Mouse (Mus musculus) spleen, postnatal 36 days (tissue): ENCODE measurements around the gene Gbx2.

Source experiments
- DNase-seq, 2 experiments: peaks; one replicate each; pipeline ENCODE4 v3.0.0; 2022; ENCODE audit warnings: low spot score in 2 of 2, mixed read lengths in 1 of 2

Gene Gbx2

GRCm38 (mm10) chr1:89935493-89936348 is 4.7 kb upstream of the Gbx2 start:
- DNase-seq = no peak

DNA sequence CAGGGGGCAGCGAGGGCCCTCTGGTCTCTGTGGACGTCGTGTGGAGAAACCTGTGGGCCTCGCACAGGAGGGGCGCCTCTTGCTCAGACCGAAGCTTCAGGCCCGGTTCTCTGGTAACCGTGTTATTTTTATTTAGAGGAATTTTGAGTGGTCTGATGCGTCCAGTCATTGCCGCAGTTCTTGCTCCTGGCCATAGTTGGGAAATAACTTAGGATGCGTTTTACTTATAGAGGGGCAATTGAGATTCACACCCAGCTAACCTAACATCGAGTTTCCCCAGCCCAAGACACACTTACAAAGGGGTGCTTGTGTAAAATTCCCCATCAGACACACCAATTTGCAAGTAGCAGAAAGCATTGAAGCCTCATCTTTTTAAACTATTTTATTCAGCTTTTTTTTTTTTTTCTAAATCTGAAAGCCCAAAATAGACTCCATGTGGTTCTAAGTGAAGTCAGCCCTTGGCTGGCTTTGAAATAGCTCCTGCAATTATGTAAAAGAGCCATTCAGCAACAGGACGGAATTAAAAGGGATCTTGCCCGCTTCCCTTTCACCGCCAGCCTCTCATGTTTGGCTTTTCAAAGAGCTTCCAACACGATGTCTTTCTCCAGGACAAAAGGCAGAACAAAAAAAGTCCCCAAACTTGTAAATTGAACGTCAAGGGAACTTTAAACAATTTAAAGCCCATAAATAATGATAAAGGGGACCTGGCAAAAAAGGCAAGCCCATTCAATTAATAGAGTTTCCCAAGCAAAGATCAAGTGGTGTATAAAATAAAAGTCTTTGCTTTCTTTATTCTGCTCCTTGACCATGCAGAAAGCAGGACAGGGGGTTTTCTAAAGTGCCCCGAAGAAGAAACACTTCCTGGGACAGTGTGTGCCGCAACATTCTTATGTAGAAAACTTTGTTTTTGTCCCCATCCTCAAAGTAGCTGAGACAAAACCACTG is 3.6 kb upstream of the Gbx2 start:
- DNase-seq = no peak

DNA sequence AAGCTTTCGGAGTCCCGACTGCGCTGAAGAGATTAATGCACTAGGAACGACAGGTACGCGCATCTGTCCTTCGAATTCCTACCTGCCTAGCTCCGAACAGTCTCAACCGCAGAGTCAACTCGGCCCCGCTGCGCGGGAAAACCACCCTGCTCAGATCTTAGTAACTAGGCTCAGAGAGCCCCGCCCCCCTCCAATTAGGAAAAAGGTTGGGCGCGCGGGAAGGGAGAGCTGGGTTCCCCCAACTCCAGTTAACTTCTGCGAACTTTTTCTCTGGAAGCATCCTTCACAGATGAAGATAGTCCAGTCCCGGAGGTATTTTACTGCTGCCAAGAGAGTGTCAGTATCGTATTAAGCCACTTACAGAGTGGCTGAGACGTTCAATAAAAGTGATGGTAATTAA is 2.8 kb upstream of the Gbx2 start:
- DNase-seq = no peak

GRCm38 (mm10) chr1:89933028-89933427 is 2.0 kb upstream of the Gbx2 start:
- DNase-seq = no peak

- DNase-seq = no peak
Measured at GRCm38 (mm10) chr1:89932616-89933015, 1.6 kb upstream of the Gbx2 start.

DNA sequence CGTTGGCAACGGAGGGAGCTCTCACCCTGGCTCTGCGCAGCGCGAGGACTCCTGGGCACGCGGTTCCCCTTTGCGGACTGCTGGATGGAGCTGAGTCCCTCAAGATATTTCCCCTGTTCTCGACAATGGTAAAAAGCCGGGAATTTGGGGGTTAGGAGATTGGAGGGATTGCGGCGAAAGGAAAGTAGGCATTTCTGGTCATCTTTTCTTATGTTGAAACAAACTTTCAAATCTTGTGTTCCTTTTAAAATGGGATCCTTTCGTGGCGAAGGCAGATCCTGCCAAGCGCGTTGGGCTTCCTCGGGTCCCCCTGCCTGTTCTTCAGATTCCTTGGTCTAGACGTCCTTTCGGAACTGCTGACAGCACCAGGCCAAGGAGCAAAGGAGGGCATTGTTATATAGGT is 1.0 kb upstream of the Gbx2 start:
- DNase-seq = no peak

DNA sequence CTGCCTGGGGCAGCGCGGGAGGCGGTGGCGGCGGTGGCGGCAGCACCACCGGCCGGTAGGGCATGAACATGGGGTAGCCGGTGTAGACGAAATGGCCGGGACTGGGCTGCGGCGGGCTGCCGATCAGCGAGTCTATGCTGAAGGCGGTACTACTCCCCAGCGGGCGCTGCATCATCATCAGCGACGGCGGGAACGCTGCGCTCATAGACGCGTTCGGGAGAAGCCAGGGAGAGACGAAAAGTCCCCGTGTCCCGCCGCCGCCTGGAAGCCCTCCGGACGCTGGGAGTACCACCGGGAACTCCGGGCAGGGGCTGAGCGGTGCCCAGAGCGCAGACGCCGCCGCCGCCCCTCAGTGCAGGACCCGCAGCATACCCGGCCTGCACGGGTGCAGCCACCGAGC is 428 bp downstream of the Gbx2 start:
- DNase-seq = no peak

GRCm38 (mm10) chr1:89929721-89930505 is 1.1 kb downstream of the Gbx2 start:
- no peak for DNase-seq

DNA sequence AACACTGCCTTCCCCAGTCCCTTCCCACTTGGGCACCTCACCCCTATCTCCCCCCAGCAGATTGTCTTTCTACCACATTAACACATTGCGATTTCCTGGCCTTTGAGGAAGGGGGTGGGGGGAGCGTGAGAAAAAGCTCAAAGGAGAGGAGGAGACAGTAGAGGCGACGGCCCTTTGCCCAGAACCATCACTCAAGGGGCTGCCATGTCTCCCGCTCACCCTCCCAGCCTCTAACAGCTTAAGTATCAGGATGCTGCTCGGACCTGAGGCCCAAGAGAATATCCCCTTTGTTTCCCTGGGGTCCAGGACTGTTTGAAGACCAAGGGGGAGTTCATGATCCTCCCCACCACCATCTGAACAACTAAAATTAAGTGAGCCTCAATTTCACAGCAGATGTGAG is 1.8 kb downstream of the Gbx2 start:
- no peak for DNase-seq

DNA sequence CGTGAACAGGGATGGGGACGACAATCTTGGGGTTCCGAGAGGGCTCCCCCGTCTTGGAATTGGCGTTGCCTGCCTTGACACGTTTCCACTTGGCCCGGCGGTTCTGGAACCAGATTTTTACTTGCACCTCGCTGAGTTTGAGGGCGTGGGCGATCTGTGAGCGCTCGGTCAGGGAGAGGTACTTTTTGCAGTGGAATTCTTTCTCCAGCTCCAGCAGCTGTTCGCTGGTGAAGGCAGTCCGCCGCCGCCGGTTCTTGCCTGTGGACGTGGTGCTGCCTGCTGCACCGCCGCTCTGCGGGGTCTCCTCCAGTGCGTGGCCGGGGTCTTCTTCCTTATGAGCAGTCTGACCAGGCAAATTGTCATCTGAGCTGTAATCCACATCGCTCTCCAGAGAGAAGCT is 2.3 kb downstream of the Gbx2 start:
- no peak for DNase-seq

GRCm38 (mm10) chr1:89927061-89927661 is 3.8 kb downstream of the Gbx2 start:
- DNase-seq = no peak

- no peak for DNase-seq
Measured at GRCm38 (mm10) chr1:89926583-89927060, 4.4 kb downstream of the Gbx2 start.

DNA sequence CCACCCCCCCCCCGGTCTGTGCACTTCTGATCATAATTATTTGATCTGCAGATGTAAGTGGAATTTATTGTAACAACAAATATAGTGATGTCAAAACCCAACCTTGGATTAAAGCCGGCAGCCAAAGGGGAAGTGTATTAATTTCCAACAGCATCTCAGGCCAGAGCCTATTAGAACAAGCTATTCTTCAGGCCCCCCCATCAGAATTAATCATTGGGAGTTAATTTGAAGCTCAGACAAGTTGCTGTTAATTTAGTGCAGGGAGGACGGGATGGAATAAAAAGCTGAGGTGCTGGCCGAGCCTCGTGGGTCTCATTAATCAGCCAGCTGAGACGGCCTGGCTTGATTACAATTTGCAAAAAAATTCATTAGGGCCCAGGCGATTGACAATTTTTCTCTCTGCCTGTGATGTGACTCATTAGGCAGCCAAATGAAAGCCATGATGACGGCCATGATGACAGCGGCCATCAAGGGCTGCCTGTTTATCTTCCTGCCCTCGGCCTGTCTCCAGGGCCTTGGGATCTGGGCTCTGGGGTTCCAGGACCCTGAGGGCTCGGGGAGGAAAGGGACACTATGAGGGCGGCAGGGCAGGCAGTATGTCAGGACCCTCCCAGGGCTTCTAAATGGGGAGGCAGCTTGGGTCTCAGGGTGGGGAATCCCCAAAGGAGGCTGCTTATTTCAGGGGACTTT is 5.3 kb downstream of the Gbx2 start:
- no peak for DNase-seq

GRCm38 (mm10) chr1:89923642-89924020 is 7.3 kb downstream of the Gbx2 start:
- no peak for DNase-seq

DNA sequence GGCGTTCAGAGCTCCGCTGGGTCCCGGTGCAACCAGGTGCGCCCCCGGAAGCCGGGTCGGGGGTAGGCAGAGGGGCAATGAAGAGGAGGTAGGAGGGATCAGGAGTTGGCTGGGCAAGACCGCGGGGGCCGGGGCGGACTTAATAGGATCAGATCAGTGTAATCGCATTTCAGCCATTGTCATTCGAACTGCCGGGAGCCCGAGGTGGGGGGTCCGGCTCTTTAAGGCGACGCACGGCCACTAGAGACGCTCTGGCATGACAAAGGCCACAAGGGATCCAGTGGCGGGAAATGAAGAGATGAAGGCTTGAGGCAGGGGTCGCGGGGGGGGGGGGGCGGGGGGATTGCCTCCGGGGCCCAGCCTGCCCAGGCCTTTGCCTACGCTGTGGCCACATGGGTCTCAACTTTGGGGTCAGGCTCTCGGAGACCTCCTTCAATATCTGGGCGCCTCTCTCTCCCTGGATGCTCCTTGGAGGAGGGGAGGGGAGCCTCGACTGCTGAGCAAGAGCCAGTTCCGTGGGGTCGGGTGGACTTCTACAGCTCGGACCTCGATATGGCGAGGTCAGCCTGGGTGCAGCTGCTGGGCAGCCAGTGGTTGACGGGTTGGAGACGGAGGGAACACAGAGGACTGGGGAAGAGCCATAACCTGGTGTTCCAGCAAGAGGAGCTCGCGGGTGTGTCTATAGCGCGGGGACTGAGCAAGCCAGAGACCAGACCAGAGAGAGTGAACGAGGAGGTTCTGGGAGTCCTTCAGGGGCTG is 7.9 kb downstream of the Gbx2 start:
- DNase-seq = no peak

GRCm38 (mm10) chr1:89922282-89922681 is 8.7 kb downstream of the Gbx2 start:
- DNase-seq = no peak

- no peak for DNase-seq
Measured at GRCm38 (mm10) chr1:89921806-89922205, 9.2 kb downstream of the Gbx2 start.

DNA sequence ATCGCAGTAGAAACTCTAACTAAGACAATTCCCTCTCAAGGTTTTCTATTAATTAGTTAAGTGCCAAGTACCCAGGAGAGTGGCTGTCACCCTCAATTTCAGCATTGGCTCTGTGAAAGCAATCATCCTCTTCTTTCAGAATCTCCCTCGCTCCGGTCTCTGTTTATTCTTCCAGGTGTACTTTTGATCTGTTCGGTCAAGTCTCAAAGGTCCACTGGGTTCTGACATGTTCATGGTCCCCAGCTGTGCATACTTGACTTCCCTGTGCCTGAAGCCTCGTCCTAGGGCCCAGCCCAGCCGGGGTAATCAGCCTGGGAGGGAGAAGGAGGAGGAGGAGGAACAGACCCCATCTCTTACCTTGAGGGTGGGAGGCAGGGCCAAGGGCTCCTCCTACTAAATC is 11.8 kb downstream of the Gbx2 start:
- DNase-seq = no peak

DNA sequence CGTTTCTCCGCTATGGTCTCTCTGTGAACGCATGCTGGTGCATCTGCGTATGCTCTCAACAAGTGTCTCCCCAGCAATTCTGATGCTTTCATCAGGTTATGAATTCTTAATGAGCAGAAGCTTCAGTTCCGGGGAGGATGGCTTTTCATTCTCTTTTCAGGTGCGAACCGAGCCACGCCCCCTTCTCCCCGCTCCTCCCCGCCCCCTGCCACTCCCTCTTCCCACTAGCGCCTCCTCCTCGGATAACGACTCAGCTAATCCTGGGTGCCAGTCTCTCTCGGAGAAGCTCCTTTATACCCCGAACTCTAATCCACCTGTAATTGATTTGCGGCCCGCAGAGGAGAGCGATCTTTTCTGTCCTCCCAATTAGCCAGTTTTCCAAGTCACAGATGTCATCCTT is 12.9 kb downstream of the Gbx2 start:
- DNase-seq = no peak

DNA sequence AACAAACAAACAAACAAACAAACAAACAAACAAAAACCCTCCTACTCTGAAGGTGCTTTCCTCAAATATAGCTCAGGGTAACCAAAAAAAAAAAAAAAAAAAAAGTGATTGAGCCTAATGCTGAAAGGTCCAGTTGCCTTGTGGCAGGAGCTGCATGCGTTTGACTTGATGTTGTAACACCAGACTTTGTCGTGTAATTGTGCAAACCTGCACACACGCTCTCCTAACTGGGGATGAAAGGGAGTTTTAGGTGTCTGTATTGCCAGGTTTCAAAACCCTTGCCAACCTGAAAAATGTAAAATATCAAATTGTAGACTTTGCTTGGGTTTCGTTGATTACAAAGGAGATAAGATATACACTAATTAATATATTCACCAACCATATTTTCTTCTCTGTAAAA is 17.4 kb downstream of the Gbx2 start:
- DNase-seq = no peak
